Mouse (Mus musculus): ENCODE measurements around the gene 4930447F04Rik.

Gene 4930447F04Rik

DNA sequence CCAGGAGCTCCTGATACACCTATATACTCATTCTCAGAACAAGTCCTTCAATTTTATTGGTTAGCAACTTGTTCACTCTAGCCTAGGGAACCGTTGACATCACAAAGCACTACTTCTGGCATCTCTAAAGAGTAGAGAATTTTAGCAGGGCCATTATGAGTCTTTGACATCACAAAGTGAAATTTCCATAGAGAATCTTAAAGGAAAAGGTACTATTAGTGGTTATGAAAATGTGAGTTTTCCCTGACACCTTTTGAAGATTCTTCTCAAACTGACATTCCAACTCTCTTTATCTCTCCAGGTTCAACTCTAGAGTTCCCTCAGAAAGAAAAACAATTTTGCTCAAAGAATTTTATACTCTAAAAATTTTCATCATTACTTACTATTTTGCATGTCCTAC is at the start of gene 4930447F04Rik:
TSS of gene 4930447F04Rik (minus strand) at position 101 of the 400 bp plus-strand sequence.
- no peak for DNase-seq
